Mouse (Mus musculus) heart, adult 2 months (tissue): ENCODE data around the gene Zfyve27. TPM values are rescaled to one million over a fixed set of nuclear protein-coding genes. Genes with fewer than 3 reads are reported as not detected.

ENCODE experiments used
- DNase-seq, 2 experiments: peaks; one replicate each; pipeline ENCODE4 v3.0.0; 2021
- H3K27ac ChIP-seq: fragments of 200-600 bp; 2 replicates; pipeline ENCODE4 v1.8.1; 2022
- H3K27me3 ChIP-seq: fragments of 200-500 bp; 2 replicates; pipeline ENCODE4 v1.6.1; 2012; ENCODE audit warnings: mild to moderate bottlenecking, low read length, inconsistent platforms, mixed read lengths; ENCODE audit not compliant: control insufficient read depth, insufficient read depth
- H3K36me3 ChIP-seq: fragments of 200-500 bp; 2 replicates; pipeline ENCODE4 v1.6.1; 2012; ENCODE audit warnings: low read length, inconsistent platforms; ENCODE audit not compliant: control insufficient read depth, insufficient read depth
- H3K4me1 ChIP-seq: fragments of 200-500 bp; 2 replicates; pipeline ENCODE4 v1.6.1; 2011; ENCODE audit warnings: low read length; ENCODE audit not compliant: control insufficient read depth, insufficient read depth
- H3K4me3 ChIP-seq: fragments of 200-600 bp; 2 replicates; pipeline ENCODE4 v1.8.1; 2022
- H3K79me2 ChIP-seq: fragments of 200-500 bp; replicated peaks from 2 replicates; pipeline ENCODE4 v1.6.1; 2012; ENCODE audit warnings: mild to moderate bottlenecking, inconsistent platforms, low read length, moderate library complexity, mixed read lengths; ENCODE audit not compliant: control insufficient read depth, insufficient read depth
- H3K9ac ChIP-seq: fragments of 200-500 bp; 2 replicates; pipeline ENCODE4 v1.6.1; 2012; ENCODE audit warnings: low read depth, mild to moderate bottlenecking, control low read depth, inconsistent platforms, low read length, mixed read lengths
- CTCF ChIP-seq: fragments of 200-600 bp; IDR thresholded peaks from 2 replicates; pipeline ENCODE4 v1.8.1; 2022; ENCODE audit warnings: antibody characterized with exemption, mild to moderate bottlenecking, moderate library complexity
- EP300 ChIP-seq: fragments of 200-500 bp; IDR thresholded peaks from 2 replicates; pipeline ENCODE4 v1.6.1; 2011; ENCODE audit warnings: low read depth, low read length, control low read depth; ENCODE audit not compliant: insufficient read depth
- POLR2A ChIP-seq: fragments of 200-500 bp; IDR thresholded peaks from 2 replicates; pipeline ENCODE4 v1.6.1; 2011; ENCODE audit warnings: mild to moderate bottlenecking, low read depth, low read length, control low read depth; ENCODE audit not compliant: insufficient read depth
- WGBS: fragments of 180-500 bp; shearing (Covaris S2); methylation state at CpG from one replicate; pipeline ENCODE4 v1.1.7; 2018; 5-methylcytosine and 5-hydroxymethylcytosine counted together
- intact Hi-C: fragments of 180-260 bp; cut with DNase I; formaldehyde crosslinking; loops from one replicate; pipeline ENCODE4 v1.15.1; 2025
- polyA plus RNA-seq: library from polyadenylated mRNA; depleted of rRNA; stranded (reverse); fragments of >200 nt; gene quantifications from 2 replicates; pipeline ENCODE4 v1.2.3, GENCODE M21; 2012; rRNA removed
- total RNA-seq, 2 experiments: library from RNA; stranded (reverse); gene quantifications; 2 replicates each; pipeline ENCODE4 v1.2.3; 2021

Zfyve27 gene
- total and polyA plus RNA-seq, 3 experiments: 20.2 to 27.6 (median 20.3) TPM

GRCm38 (mm10) chr19:42230986-42231385 lies 67.2 kb downstream of the Zfyve27 start:
- Histone ChIP-seq H3K4me3 (no peak overlapping the region), H3K27ac (no peak overlapping the region), H3K36me3 (no peaks in the 10 kb centered on the region), H3K9ac (no peak overlapping the region), H3K4me1 (no peaks in the 10 kb centered on the region), H3K27me3 (no peaks in the 10 kb centered on the region), H3K79me2 (no peaks in the 10 kb centered on the region)
- no peak for DNase-seq
- no peak for TF ChIP-seq CTCF
- intact Hi-C loops: no loop called here
- WGBS: 86% methylated on average over 13 of the region's 13 CpGs

- intact Hi-C loops: loop anchor here (5.0 kb wide), 1 partner anchor 35 kb away; no protein-coding TSS in a partner anchor
- Histone ChIP-seq H3K9ac (peak overlapping the region; percentile 17), H3K27ac (peak overlapping the region; percentile 91), H3K36me3 (no peaks in the 10 kb centered on the region), H3K79me2 (no peaks in the 10 kb centered on the region), H3K4me1 (no peaks in the 10 kb centered on the region; the same call in 1 of the 2 replicates), H3K4me3 (no peak overlapping the region), H3K27me3 (no peaks in the 10 kb centered on the region)
- TF ChIP-seq CTCF (no peak), POLR2A (no peak), EP300 (no peak)
- WGBS: 13% methylated on average over 4 of the region's 4 CpGs
- DNase-seq: peak; percentile 39 to 61
These were observed 74.0 kb downstream of the Zfyve27 start for GRCm38 (mm10) chr19:42237602-42238340.

- peak in 1 of 2 experiments; percentile 75 for DNase-seq
- intact Hi-C loops: loop anchor here (5.0 kb wide), 1 partner anchor 34 kb away; no protein-coding TSS in a partner anchor
- no peak overlapping the region for H3K4me3 ChIP-seq
- no peaks in the 10 kb centered on the region for H3K36me3 ChIP-seq
- WGBS: 41% methylated on average over 7 of the region's 7 CpGs
- TF ChIP-seq EP300: peak; percentile 55; the same call in 1 of the 2 replicates
- TF ChIP-seq CTCF: no peak
- no peaks in the 10 kb centered on the region; the same call in 1 of the 2 replicates for H3K4me1 ChIP-seq
- H3K9ac ChIP-seq: peak overlapping the region; percentile 17
- H3K27ac ChIP-seq: peak overlapping the region; percentile 91
- H3K27me3 ChIP-seq: no peaks in the 10 kb centered on the region
- H3K79me2 ChIP-seq: no peaks in the 10 kb centered on the region
These were observed 74.6 kb downstream of the Zfyve27 start for GRCm38 (mm10) chr19:42238341-42238715.

- Histone ChIP-seq H3K27ac (no peak overlapping the region), H3K27me3 (no peaks in the 10 kb centered on the region), H3K4me3 (no peak overlapping the region), H3K79me2 (no peaks in the 10 kb centered on the region), H3K9ac (no peak overlapping the region), H3K36me3 (no peaks in the 10 kb centered on the region), H3K4me1 (no peaks in the 10 kb centered on the region; the same call in 1 of the 2 replicates)
- WGBS: 53% methylated on average over 8 of the region's 8 CpGs
- no peak for TF ChIP-seq CTCF
- intact Hi-C loops: no loop called here
- DNase-seq: no peak
These were observed 77.1 kb downstream of the Zfyve27 start for GRCm38 (mm10) chr19:42240881-42241280.

GRCm38 (mm10) chr19:42243401-42243800 lies 79.7 kb downstream of the Zfyve27 start:
- TF ChIP-seq POLR2A (no peak), CTCF (no peak)
- Histone ChIP-seq H3K36me3 (no peaks in the 10 kb centered on the region), H3K27ac (no peak overlapping the region), H3K9ac (no peak overlapping the region), H3K4me1 (no peaks in the 10 kb centered on the region; the same call in 1 of the 2 replicates), H3K4me3 (no peak overlapping the region), H3K27me3 (no peaks in the 10 kb centered on the region), H3K79me2 (no peaks in the 10 kb centered on the region)
- 47% methylated on average over 3 of the region's 3 CpGs for WGBS
- intact Hi-C loops: no loop called here
- no peak for DNase-seq

Other genes starting within 250 kb of the Zfyve27 start
- gene Exosc1, start 230.5 kb upstream of the Zfyve27 start, total RNA-seq: 10 to 100 TPM; 13.2 to 13.9 TPM
- 9.8 and 9.9 TPM in 2 replicates for gene Exosc1, start 230.5 kb upstream of the Zfyve27 start, polyA plus RNA-seq
- 10 to 100 TPM; 12.3 to 14.6 TPM for gene Zdhhc16, start 230.5 kb upstream of the Zfyve27 start, total RNA-seq
- gene Zdhhc16, start 230.5 kb upstream of the Zfyve27 start, polyA plus RNA-seq: 40.3 and 53.3 TPM in 2 replicates
- gene Mms19, start 182.8 kb upstream of the Zfyve27 start, total RNA-seq: 10 to 100 TPM; 14.2 to 17.9 TPM
- 35.4 and 48.4 TPM in 2 replicates for gene Mms19, start 182.8 kb upstream of the Zfyve27 start, polyA plus RNA-seq
- gene Ubtd1, start 182.2 kb upstream of the Zfyve27 start, total RNA-seq: 10 to 100 TPM; 21.4 to 22.7 TPM
- 27.3 and 37.3 TPM in 2 replicates for gene Ubtd1, start 182.2 kb upstream of the Zfyve27 start, polyA plus RNA-seq
- under 1 TPM; 0.20 to 0.42 TPM for gene Ankrd2, start 128.0 kb upstream of the Zfyve27 start, total RNA-seq
- gene Ankrd2, start 128.0 kb upstream of the Zfyve27 start, polyA plus RNA-seq: not detected in 2 replicates
- 1 to 10 TPM; 1.6 to 2.3 TPM for gene Hoga1, start 118.3 kb upstream of the Zfyve27 start, total RNA-seq
- 0.85 and 1.4 TPM in 2 replicates for gene Hoga1, start 118.3 kb upstream of the Zfyve27 start, polyA plus RNA-seq
- under 1 TPM in 1 of 2 experiments, not detected in 1; 0.23 TPM for gene 4933411K16Rik, start 111.7 kb upstream of the Zfyve27 start, total RNA-seq
- gene 4933411K16Rik, start 111.7 kb upstream of the Zfyve27 start, polyA plus RNA-seq: 0.41 and 0.73 TPM in 2 replicates
- 1 to 10 TPM; 2.3 to 2.5 TPM for gene Morn4, start 77.6 kb upstream of the Zfyve27 start, total RNA-seq
- gene Morn4, start 77.6 kb upstream of the Zfyve27 start, polyA plus RNA-seq: 5.0 and 5.5 TPM in 2 replicates
- gene Pi4k2a, start 73.5 kb upstream of the Zfyve27 start, total RNA-seq: 10 to 100 TPM; 18.2 to 21.3 TPM
- gene Pi4k2a, start 73.5 kb upstream of the Zfyve27 start, polyA plus RNA-seq: 15.1 and 21.4 TPM in 2 replicates
- 10 to 100 TPM; 10.0 to 14.4 TPM for gene Avpi1, start 34.9 kb upstream of the Zfyve27 start, total RNA-seq
- 9.9 and 13.1 TPM in 2 replicates for gene Avpi1, start 34.9 kb upstream of the Zfyve27 start, polyA plus RNA-seq
- gene Marveld1, start 16.6 kb upstream of the Zfyve27 start, total RNA-seq: 10 to 100 TPM; 21.1 to 21.9 TPM
- 55.0 and 61.4 TPM in 2 replicates for gene Marveld1, start 16.6 kb upstream of the Zfyve27 start, polyA plus RNA-seq
- gene Sfrp5, start 38.3 kb downstream of the Zfyve27 start, total RNA-seq: 1 to 10 TPM; 4.7 to 5.9 TPM
- gene Sfrp5, start 38.3 kb downstream of the Zfyve27 start, polyA plus RNA-seq: 11.6 and 19.0 TPM in 2 replicates
- under 1 TPM; 0.50 to 0.75 TPM for gene Golga7b, start 83.6 kb downstream of the Zfyve27 start, total RNA-seq
- gene Golga7b, start 83.6 kb downstream of the Zfyve27 start, polyA plus RNA-seq: 1.0 and 1.1 TPM in 2 replicates